Mouse (Mus musculus) megakaryocyte, embryonic 14.5 days (primary cell): ENCODE measurements around the gene Dgcr6.

Experiments
- FLI1 ChIP-seq: IDR thresholded peaks from 2 replicates; pipeline ENCODE4 v1.6.1; 2012; ENCODE audit warnings: low read length, inconsistent platforms, mixed read lengths
- GATA1 ChIP-seq: IDR thresholded peaks from 3 replicates; pipeline ENCODE4 v1.6.1; 2012; ENCODE audit warnings: mixed read lengths, low read length, inconsistent platforms, borderline replicate concordance

- no peak for TF ChIP-seq GATA1
- TF ChIP-seq FLI1 = no peak
These were observed 20.9 kb upstream of the Dgcr6 start for GRCm38 (mm10) chr16:18031752-18032151.
